Mouse (Mus musculus) kidney, embryonic 15.5 days (tissue): ENCODE results near the gene Krtap17-1. TPM values are rescaled to one million over a fixed set of nuclear protein-coding genes. Genes with fewer than 3 reads are reported as not detected.

Source experiments
- ATAC-seq: fragments of 200-750 bp; cut with Nextera tagmentation; replicated peaks from 2 replicates; pipeline ENCODE4 v1.8.0; 2017; ENCODE audit warnings: moderate TSS enrichment; ENCODE audit not compliant: low FRiP score
- H3K27ac ChIP-seq: fragments of 300-500 bp; sonication (generic); 2 replicates; pipeline ENCODE4 v1.5.1; 2015; ENCODE audit warnings: mild to moderate bottlenecking, inconsistent platforms
- H3K27me3 ChIP-seq: fragments of 300-500 bp; sonication (generic); 2 replicates; pipeline ENCODE4 v1.6.1; 2015; ENCODE audit warnings: inconsistent platforms
- H3K36me3 ChIP-seq: fragments of 300-500 bp; sonication (generic); 2 replicates; pipeline ENCODE4 v1.6.1; 2015; ENCODE audit warnings: inconsistent platforms
- H3K4me1 ChIP-seq: fragments of 300-500 bp; sonication (generic); 2 replicates; pipeline ENCODE4 v1.6.1; 2015; ENCODE audit warnings: inconsistent platforms
- H3K4me2 ChIP-seq: fragments of 300-500 bp; sonication (generic); 2 replicates; pipeline ENCODE4 v1.6.1; 2015; ENCODE audit warnings: moderate library complexity, mild to moderate bottlenecking, inconsistent platforms
- H3K4me3 ChIP-seq: fragments of 300-500 bp; sonication (generic); replicated peaks from 2 replicates; pipeline ENCODE4 v1.5.1; 2015; ENCODE audit warnings: mild to moderate bottlenecking, inconsistent platforms
- H3K9ac ChIP-seq: fragments of 300-500 bp; sonication (generic); 2 replicates; pipeline ENCODE4 v1.6.1; 2015; ENCODE audit warnings: mild to moderate bottlenecking, inconsistent platforms
- H3K9me3 ChIP-seq: fragments of 300-500 bp; sonication (generic); replicated peaks from 2 replicates; pipeline ENCODE4 v1.6.1; 2016; ENCODE audit warnings: inconsistent platforms
- WGBS: fragments of 180-500 bp; shearing (Covaris S2); methylation state at CpG from one replicate; pipeline ENCODE4 v1.1.7; 2015; ENCODE audit warnings: mixed read lengths; 5-methylcytosine and 5-hydroxymethylcytosine counted together
- polyA plus RNA-seq: library from polyadenylated mRNA; unstranded; fragments of >200 nt; fragmentation: Nextera tagmentation; extraction: Ambion mirVana; gene quantifications from 2 replicates; pipeline ENCODE4 v1.2.1, GENCODE M21; 2015

The Krtap17-1 gene
- polyA plus RNA-seq, 1 experiment from 2014 or later, result not detected

- Histone ChIP-seq H3K9ac (no peak within 1 kb of the TSS), H3K27ac (no peak within 1 kb of the TSS), H3K27me3 (no peaks in the 10 kb centered on the region), H3K4me3 (no peak within 1 kb of the TSS), H3K4me1 (no peaks in the 10 kb centered on the region), H3K4me2 (no peak within 1 kb of the TSS), H3K36me3 (no peaks in the 10 kb centered on the region), H3K9me3 (no peaks in the 10 kb centered on the region)
- no peak for ATAC-seq
- 89% methylated on average over 2 of the region's 2 CpGs for WGBS
Measured at GRCm38 (mm10) chr11:99948175-99948574, 45.6 kb downstream of the Krtap17-1 start, which contains the start of gene Krtap9-5. Krtap9-5 (plus strand) TSS chr11:99948475.

Other genes with a start within 250 kb of the Krtap17-1 start
- not detected in 2 replicates for gene Gm11595, start 221.1 kb downstream of the Krtap17-1 start, polyA plus RNA-seq
- not detected in 2 replicates for gene Krtap4-8, start 213.3 kb downstream of the Krtap17-1 start, polyA plus RNA-seq
- not detected in 2 replicates for gene Krtap4-9, start 208.8 kb downstream of the Krtap17-1 start, polyA plus RNA-seq
- not detected in 2 replicates for gene Gm11596, start 200.5 kb downstream of the Krtap17-1 start, polyA plus RNA-seq
- not detected in 2 replicates for gene Gm11569, start 195.1 kb downstream of the Krtap17-1 start, polyA plus RNA-seq
- gene Gm11554, start 189.5 kb downstream of the Krtap17-1 start, polyA plus RNA-seq, result not detected in 2 replicates
- gene Krtap4-13, start 184.1 kb downstream of the Krtap17-1 start, polyA plus RNA-seq, result not detected in 2 replicates
- gene Gm11564, start 178.3 kb downstream of the Krtap17-1 start, polyA plus RNA-seq, result not detected in 2 replicates
- gene 2300003K06Rik, start 155.9 kb downstream of the Krtap17-1 start, polyA plus RNA-seq, result not detected in 2 replicates
- not detected in 2 replicates for gene Krtap4-16, start 142.4 kb downstream of the Krtap17-1 start, polyA plus RNA-seq
- not detected in 2 replicates for gene Gm11568, start 136.1 kb downstream of the Krtap17-1 start, polyA plus RNA-seq
- not detected in 2 replicates for gene Gm11559, start 129.5 kb downstream of the Krtap17-1 start, polyA plus RNA-seq
- not detected in 2 replicates for gene Krtap9-1, start 120.6 kb downstream of the Krtap17-1 start, polyA plus RNA-seq
- gene Gm11567, start 114.8 kb downstream of the Krtap17-1 start, polyA plus RNA-seq, result not detected in 2 replicates
- gene Krtap31-1, start 86.1 kb downstream of the Krtap17-1 start, polyA plus RNA-seq, result not detected in 2 replicates
- gene Gm11565, start 79.2 kb downstream of the Krtap17-1 start, polyA plus RNA-seq, result not detected in 2 replicates
- gene Krtap31-2, start 57.7 kb downstream of the Krtap17-1 start, polyA plus RNA-seq, result not detected in 2 replicates
- gene Krtap9-5, start 45.5 kb downstream of the Krtap17-1 start, polyA plus RNA-seq, result not detected in 2 replicates
- not detected in 2 replicates for gene Krtap29-1, start 14.9 kb downstream of the Krtap17-1 start, polyA plus RNA-seq
- not detected in 2 replicates for gene Krtap16-1, start 7.4 kb downstream of the Krtap17-1 start, polyA plus RNA-seq
- not detected in 2 replicates for gene Krt33a, start 22.2 kb upstream of the Krtap17-1 start, polyA plus RNA-seq
- not detected in 2 replicates for gene Krt33b, start 35.9 kb upstream of the Krtap17-1 start, polyA plus RNA-seq
- not detected in 2 replicates for gene Krt34, start 47.6 kb upstream of the Krtap17-1 start, polyA plus RNA-seq
- gene Krt31, start 56.6 kb upstream of the Krtap17-1 start, polyA plus RNA-seq, result not detected in 2 replicates
- not detected in 2 replicates for gene Krt32, start 94.2 kb upstream of the Krtap17-1 start, polyA plus RNA-seq
- not detected in 2 replicates for gene Krt35, start 102.2 kb upstream of the Krtap17-1 start, polyA plus RNA-seq
- 0.86 and 1.2 TPM in 2 replicates for gene Krt36, start 111.6 kb upstream of the Krtap17-1 start, polyA plus RNA-seq
- 0.51 and 0.57 TPM in 2 replicates for gene Krt13, start 127.6 kb upstream of the Krtap17-1 start, polyA plus RNA-seq
- gene Krt15, start 141.9 kb upstream of the Krtap17-1 start, polyA plus RNA-seq, result 5.0 and 14.8 TPM in 2 replicates
- 69.7 and 75.3 TPM in 2 replicates for gene Krt19, start 154.7 kb upstream of the Krtap17-1 start, polyA plus RNA-seq
- not detected in 2 replicates for gene Krt9, start 199.3 kb upstream of the Krtap17-1 start, polyA plus RNA-seq
- 4.9 and 5.8 TPM in 2 replicates for gene Krt14, start 213.6 kb upstream of the Krtap17-1 start, polyA plus RNA-seq